Mouse (Mus musculus) heart, postnatal 14 days (tissue): Measurements from ENCODE around the gene Dmd. TPM values are rescaled to one million over a fixed set of nuclear protein-coding genes. Genes with fewer than 3 reads are reported as not detected.

Experiments
- DNase-seq, 2 experiments: peaks; one replicate each; pipeline ENCODE4 v3.0.0; 2021 to 2022
- intact Hi-C: fragments of 180-260 bp; cut with DNase I; formaldehyde crosslinking; loops from one replicate; pipeline ENCODE4 v1.15.1; 2025
- total RNA-seq, 2 experiments: library from RNA; stranded (reverse); gene quantifications; 2 replicates each; pipeline ENCODE4 v1.2.3; 2021

Dmd gene
- total RNA-seq, 2 experiments from 2014 or later, result 108 to 111 TPM

- intact Hi-C loops, result loop anchor here (1.0 kb wide), 1 partner anchor 11 kb away; no protein-coding TSS in a partner anchor
- DNase-seq, result no peak
These were observed 2278.2 kb downstream of the Dmd start for GRCm38 (mm10) chrX:85226883-85227282.

- no peak for DNase-seq
- intact Hi-C loops, result no loop called here
These were observed 2300.7 kb downstream of the Dmd start, which contains the start of gene Fthl17a for GRCm38 (mm10) chrX:85249379-85249778. TSS of gene Fthl17a (plus strand) at chrX:85249679.
